Mouse (Mus musculus): Measurements from ENCODE around the gene Pcgf2.
"Not testable (repeated sequence)": the region's sequence is repeated elsewhere in the genome, so short reads cannot be mapped to it uniquely, and the experiment has no call there.

The Pcgf2 gene

GRCm38 (mm10) chr11:97716021-97716420 is 15.7 kb upstream of the Pcgf2 start:
- DNase-seq: no peak

DNA sequence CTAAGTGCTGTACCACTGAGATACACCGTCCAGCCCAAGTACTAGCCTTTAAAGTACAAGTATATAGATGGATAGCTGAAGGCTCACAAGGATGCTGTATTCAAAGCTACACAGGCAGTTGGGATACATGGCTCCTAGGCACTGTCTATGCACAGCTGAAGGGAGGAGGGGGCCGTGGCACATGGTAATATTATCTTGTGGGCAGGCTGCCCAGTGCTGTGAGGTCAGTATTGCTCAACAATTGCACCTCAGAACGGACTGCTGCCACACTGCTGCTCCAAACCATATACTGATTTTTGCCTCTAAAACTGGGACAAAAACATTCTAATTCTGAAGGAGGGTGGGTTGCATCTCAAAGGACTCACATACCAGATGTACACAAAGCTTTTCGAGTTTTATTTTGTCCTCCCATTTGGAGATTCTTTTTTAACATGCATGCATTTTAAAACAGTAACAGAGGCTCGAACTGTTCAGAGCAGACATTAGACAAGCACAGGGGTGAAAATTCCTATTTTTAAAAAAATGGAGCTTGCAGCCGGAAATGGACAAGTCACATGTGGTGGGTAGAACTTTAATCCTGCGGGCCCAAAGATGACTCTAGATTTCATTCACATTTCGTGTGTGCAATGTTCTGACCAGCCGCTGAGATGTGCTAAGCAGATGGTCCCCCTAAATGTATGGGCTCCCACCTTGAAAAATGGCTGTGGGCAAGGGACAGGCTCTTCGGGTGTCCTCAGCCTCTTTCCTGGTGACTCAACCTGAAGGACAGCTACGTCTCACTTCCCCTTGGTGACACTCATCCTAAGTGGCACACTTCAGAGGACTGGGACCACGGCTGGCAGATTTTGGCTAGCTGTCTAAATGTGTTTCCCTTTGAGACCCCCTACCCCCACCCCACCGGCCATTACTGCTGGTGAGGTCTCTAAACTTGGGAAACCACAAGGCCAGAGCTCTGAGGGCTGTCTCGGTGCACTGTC is 14.8 kb upstream of the Pcgf2 start:
- DNase-seq: no peak

DNA sequence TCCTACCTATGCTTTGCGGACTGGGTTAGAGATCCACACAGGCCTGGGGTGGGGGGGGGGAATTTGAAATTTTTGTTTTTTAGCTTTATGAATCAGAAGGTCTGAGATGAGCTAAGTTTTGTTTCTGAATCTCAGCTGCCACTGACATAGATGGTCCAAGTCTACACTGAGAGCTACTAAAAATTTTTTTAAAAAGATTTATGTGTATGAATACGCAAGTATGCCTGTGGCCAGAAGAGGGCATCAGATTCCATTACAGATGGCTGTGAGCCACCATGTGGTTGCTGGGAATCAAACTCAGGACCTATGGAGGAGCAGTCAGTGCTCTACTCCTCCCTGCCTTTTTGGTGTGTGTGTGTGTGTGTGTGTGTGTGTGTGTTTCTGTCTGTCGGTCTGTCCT is 14.1 kb upstream of the Pcgf2 start:
- DNase-seq: no peak

DNA sequence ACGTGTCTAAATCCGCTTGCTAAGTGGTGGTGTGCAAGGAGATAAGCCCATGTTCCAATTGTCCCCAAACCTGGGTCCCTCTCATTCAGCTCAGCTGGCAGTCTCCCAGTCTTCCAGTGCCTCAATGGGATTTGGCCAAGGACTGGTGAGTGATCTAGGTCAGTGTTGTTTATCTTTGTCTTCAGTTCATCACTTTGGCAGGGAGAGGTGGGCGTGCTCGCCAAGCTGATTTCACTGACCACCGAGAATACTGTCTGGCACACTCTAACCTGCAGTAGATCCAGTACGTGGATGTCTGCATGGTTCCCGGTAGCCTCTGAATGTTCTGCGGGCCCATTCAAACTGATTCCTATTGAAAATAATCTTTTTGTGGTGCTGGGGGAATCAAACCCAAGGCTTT is 13.6 kb upstream of the Pcgf2 start:
- DNase-seq: no peak

DNA sequence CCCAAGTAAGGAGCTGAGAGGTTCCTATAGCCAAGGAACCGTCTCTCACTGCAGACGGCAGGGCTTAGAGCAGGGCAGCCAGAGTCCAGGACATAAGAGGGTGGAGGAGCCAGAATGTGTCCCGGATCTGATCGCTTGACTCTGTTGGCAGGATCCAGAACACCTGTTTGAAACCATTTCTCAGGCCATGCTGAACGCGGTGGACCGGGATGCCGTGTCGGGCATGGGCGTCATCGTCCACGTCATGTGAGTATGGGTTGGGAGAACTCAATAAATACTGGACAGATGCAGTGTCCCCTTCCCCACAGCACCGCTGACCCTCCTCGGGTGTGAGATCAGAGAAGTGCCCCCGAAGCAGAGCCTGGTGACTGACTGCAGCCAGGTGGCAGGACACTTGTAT is 12.0 kb upstream of the Pcgf2 start:
- DNase-seq: no peak

DNA sequence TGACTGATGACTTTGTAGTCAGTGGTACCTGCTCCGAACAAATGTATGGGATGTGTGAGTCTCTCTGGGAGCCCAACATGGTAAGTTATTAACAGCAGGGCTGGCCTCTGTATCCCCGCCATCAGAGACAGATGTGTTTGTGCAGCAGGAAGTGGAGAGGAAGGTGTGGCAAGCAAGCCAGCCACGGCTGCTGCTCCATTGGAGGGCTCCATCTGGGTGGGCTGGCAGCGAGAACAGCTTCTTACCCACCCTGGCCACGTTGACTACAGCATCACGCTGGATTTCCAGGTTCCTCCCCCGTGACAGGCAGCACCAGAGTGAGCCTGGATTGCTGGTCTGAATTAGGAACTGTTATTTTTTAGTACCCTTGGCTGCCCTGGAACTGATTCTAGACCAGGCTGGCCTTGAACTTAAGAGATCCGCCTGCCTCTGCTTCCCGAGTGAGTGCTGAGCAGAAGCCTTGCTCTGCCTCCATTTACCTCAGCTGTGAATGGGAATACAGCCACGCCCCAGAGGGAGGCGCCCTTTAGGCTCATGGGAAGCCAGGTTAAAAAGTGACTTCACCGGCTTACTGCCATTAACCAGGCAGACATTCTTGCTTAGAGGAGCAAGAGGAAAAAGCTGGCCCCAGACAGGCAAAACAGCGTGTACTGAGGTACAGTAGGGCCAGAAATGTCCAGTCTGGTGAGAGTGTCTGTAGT is 11.1 kb upstream of the Pcgf2 start:
- peak; percentile 40 for DNase-seq

DNA sequence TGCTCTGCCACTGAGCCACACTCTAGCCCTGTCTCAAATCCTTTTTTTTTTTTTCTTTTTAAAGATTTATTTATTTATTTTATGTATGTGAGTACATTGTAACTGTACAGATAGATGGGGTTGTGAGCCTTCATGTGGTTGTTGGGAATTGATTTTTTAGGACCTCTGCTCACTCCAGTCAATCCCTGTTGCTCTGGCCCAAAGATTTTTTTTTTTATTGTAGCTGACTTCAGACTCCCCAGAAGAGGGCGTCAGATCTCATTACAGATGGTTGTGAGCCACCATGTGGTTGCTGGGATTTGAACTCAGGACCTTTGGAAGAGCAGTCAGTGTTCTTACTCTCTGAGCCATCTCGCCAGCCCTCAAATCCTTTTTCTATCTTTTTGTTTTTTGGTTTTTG is 9.8 kb upstream of the Pcgf2 start:
- DNase-seq: not testable (repeated sequence)

DNA sequence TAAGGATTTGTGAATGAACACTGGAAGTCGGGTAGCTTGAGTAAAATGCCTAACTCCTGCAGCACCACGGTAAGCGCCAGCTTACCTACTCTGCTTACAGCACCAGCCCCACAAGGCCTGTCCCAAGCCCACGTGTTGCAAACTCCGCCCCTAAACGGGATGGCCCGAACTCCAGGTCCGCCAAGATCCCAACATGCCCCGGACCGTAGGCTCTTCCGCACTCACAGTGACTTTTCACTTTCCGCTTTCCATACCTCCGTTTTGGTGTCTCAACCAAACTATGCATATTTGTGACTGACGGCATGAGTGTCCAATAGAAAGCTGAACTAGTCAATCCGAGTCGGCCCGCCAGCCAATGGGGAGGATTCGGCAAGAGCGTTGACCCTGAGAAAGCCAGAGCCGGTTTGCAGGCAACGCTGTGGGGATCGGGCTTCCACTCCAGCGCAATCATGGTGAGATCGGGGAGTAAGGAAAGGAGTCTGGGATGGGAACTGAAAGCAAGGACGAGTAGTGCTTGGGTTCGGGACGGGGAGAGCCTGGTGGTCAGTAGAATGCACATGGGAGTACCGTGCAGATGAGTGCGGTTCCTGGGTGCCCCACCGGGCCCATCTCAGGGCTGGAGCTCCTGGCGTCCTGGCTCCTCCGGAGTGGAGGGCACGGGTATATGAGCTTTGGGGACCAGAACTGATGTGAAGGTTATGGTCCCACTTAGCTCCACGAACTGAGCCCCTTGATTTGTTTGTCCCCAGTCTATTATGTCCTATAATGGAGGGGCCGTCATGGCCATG is 2.9 kb upstream of the Pcgf2 start, which contains the start of gene Psmb3:
Gene Psmb3 (plus strand): TSS at position 361 of the 788 bp plus-strand sequence.
- DNase-seq: peak; percentile 95

DNA sequence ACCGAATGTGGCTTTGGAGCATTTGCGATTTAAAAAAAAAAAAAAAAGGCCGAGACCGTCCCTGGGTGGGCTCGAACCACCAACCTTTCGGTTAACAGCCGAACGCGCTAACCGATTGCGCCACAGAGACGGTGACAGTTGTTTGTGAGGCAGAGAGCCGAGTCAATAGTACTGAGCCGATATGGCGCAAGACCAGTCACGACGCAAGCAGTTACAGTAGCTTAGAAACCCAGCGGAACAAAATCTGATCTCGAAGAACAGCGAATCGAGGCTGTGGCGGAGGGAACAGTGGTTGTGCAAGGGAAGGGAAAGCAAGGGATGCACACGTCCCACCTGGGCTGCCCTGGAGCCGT is 2.1 kb upstream of the Pcgf2 start:
- peak; percentile 92 for DNase-seq

GRCm38 (mm10) chr11:97701581-97702392 is 1.5 kb upstream of the Pcgf2 start:
- DNase-seq: no peak

GRCm38 (mm10) chr11:97700746-97701580 is 666 bp upstream of the Pcgf2 start:
- DNase-seq: no peak

GRCm38 (mm10) chr11:97699626-97700002 is 683 bp downstream of the Pcgf2 start:
- peak; percentile 51 for DNase-seq

DNA sequence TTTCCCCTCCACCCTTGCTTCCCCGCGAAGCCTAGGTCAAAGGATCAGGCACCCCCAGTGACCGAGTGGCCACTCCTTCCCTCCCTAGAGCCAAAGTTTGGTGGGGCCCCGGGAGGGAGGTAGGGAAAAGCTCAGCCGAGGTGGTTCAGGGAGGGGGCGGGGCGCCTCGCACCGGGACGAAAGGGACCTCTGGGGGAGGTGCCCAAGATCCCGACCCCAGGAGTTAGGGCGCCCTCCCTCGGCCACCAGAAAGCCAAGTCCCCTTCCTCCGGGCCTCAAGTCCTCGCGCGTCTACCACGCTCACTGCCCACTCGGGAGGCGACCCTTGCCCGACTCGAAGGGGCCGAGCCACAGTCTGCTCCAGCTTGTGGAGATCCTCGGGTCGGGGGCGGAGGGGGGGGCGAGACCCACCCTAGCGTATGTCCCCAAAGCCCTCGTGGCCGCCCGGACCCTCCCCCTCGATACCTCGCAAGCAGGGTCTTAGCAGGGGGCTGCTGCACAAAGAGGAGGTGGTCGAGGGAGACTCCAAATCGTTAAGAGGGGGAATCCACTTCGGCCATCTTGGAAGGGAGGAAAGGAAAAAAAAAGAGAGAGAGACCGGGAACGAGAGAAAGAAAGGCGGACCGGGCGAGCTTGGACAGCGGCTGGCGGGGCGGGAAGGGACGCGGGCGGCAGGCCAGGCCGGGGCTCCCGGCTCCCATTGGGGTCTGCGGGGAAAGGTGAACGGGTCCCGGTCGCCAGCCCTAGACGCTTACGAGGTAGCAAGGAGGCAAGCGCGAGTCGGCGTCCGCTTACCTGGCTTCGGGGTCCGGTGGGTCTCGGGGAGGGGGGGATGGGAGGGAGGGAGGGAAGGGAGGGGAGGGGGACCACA is 1.3 kb downstream of the Pcgf2 start:
- peak; percentile 76 for DNase-seq

DNA sequence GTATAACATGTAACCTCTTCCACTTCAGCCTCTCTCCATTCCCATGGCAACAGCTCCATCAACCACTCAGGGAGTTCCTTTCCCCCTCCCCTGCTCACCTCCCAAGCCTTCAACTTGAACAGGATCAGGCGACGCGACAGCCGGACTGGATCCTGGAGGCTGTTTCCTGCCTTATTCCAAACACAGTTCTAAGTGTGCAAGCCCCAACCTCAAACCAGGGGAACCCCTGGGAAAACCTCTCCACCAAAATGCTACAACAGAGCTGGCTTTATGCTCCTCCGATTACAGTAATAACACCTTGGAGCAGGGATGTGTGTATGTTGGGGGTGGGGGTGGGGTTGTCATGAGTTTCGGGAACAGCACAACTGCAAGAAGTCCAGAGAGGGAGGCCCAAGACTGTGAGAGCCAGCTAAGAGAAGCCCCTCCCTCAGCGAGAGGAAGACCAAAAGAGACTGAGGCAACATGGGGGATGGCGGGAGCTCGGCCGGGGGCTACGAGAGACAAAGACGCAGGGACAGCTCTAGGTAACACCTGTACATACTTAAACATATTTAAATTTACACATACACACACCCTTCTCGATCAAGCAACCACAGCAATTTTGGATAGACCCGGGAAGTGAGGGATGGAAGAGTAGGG is 2.3 kb downstream of the Pcgf2 start:
- DNase-seq: no peak

DNA sequence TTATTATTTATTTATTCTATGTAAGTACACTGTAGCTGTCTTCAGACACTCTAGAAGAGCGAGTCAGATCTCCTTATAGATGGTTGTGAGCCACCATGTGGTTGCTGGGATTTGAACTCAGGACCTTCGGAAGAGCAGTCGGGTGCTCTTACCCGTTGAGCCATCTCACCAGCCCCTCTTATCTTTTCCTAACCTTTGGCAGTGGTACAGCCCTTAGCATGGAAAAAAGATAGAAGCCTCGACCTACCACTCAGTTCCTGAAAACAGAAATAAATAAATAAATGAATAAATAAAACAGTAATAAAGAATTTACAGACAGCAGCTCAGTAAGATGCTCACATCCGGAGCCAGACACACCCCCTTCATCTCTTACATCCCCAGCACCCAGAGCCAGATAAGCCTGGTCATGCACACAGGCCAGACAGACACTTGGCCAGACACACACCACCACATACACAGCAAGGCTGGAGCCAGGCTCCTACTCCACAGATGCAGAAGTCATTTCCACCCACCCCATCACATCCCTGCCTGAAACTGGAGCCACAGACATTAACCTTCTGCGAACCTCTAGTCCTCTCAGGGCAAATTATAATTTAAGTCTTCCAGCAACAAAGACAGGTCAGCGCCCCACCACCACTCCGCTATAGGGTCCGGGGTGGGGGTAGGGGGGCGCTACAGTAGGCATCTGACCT is 3.0 kb downstream of the Pcgf2 start:
- no peak for DNase-seq

DNA sequence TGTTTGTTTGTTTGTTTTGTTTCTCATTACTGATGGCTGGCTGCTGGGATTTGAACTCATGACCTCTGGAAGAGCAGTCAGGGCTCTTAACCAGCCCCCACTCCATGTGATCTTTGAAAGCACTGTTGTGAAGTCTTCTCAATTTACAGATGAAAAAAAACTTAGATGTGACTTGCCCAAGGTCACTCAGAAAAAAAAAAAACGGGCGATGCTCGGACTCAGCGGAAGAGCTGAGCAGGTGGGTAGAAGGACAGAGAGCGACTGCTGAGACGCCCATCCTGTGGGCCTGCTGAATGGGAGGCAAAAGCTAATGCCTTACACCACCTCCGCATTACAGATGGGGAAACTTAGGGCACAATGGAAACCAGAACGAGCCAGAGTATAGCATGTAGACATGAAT is 3.6 kb downstream of the Pcgf2 start:
- no peak for DNase-seq

DNA sequence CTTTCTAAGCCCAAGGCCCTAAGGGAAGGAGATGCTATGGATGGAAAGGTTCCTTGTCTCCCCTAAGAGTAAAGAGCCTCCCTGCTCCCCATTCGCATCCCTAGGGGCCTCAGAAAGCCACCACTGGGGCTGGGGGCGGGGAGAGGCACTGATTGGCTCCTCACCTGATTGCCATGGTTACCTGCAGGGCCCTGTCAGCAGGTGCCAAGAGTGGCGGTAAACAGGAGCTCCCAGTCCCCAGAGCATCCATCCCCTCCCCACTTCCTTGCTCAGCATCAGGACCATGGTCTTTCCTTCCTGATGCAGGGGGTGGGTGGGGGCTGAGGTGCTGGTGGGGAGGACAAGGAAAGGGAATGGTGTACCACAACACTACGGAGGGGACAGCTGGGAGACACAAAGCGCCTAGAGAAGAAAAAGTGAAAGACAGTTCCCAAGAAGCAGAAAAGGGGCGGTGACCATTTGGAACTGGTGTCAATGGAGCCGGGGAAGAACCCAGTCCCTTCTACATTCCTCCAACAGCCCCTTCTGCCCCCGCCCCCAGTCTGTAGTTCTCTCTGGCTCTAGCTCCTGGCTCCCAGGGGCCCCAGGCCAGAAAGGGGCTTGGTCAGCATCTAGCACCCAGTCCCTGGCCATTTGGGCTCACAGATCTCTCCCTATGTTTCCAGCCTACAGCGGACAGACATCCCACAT is 4.4 kb downstream of the Pcgf2 start:
- no peak for DNase-seq

DNA sequence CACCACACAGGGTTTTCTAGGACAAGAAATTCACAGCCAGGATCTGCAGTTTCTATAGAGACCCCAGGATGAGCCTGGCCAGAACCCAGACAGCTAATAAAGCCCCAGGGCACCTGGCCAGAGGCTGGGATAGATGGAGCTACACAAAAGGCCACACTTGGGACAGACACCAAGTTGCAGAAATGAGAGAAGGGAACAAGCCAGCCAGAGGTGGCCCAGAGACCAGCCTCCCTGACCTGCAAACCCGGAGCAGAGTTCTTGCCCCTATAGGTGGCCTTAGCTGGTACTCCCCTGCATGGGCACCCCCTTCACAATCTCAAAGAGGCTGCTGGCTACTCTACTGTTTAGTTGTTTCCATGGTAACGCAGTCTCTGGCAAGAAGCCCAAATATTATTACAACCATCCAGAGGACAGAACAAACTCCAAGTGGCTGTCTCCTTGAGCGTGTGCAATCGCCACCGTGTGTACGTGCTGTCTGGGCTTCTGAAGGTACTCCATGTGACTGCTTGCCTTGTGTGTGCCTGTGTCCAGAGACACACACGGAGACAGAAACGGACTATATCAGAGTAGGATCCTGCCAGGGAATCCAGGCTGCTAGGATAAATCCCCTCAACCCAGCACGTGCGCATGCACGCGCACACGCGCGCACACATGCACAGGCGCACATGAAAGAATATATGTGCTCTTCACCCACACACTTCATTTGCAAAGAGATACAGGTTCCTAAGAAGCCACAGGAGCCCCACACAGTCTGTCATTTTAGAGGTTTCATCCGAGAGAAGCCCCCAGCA is 5.2 kb downstream of the Pcgf2 start:
- no peak for DNase-seq

Measured in thymus, postnatal 4 days (tissue).